Mouse (Mus musculus): ENCODE results near the gene Bahd1. TPM values are rescaled to one million over a fixed set of nuclear protein-coding genes. Genes with fewer than 3 reads are reported as not detected.

The Bahd1 gene
- polyA plus RNA-seq, 1 experiment from 2014 or later: 2.2 TPM

DNA sequence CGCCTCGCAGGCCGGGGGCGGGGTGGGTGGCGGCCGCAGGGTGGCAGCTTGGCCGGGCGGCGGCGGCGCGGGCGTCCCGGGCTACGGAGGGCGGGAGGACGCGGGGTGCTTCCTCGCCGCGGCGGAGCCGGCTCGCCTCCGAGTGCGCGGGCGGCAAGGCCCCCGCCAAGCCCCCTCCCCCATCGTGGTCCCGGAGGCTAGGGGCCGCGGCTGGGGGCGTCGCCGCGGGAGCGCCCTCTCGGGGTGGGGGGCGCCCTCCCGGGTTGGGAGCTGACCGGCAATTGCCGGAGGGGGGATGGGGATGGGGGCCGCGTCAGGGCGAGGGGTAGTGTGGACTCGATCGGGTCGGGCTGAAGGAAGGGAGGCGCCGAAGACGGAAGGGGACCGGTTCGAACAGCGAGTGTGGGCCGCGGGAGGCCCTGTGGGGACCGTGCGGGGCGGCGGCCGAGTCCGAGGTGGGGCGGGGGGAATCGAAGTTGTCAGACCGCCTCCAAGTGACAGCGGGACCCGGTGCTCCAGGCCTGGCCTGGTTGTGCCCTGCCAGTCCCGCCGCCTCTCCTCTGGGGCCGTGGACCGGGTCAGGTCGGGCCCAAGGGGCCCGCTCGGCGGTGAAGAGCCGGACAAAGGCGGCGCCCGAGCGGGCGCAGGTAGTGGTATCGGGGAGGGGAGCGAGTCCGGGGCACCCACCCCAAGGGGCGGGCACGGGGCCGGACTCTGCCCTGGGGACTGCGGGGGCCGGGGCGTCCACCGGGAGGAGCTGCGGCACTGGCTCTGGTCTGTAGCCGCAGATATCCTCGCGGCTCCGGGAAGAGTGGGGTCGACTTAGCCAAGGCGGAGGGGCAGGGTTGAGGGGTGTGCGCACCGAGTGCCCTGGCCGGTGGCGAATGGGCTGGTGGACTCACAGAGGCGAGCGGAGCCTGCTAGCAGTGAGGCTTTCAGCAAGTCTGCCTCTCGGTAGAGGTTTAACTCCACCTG, 2.2 kb downstream of the Bahd1 start:
- no peaks in the 10 kb centered on the region for H3K9me3 ChIP-seq (ENCODE audit: control insufficient read depth, low read length)
- peak overlapping the region; percentile 90 for H3K9ac ChIP-seq (replicated peaks; ENCODE audit: low read depth, low read length)
- no peaks in the 10 kb centered on the region for H3K36me3 ChIP-seq (ENCODE audit: control insufficient read depth, insufficient read depth, low read length)
- peak; percentile 18 for ATAC-seq (ENCODE audit: low read depth)
- H3K4me3 ChIP-seq (ENCODE audit: low read depth, low read length): peak overlapping the region; percentile 90
- H3K27me3 ChIP-seq (ENCODE audit: control insufficient read depth, insufficient read depth, low read length): peaks cover 21% of the 10 kb centered on the region
- H3K27ac ChIP-seq (ENCODE audit: low read depth, low read length): peak overlapping the region; percentile 86
- peak overlapping the region; percentile 99 for H3K4me2 ChIP-seq (ENCODE audit: low read depth, low read length)
- H3K4me1 ChIP-seq (ENCODE audit: control insufficient read depth, insufficient read depth, low read length): peaks cover 26% of the 10 kb centered on the region
- 0% methylated on average over 59 of the region's 106 CpGs for WGBS

DNA sequence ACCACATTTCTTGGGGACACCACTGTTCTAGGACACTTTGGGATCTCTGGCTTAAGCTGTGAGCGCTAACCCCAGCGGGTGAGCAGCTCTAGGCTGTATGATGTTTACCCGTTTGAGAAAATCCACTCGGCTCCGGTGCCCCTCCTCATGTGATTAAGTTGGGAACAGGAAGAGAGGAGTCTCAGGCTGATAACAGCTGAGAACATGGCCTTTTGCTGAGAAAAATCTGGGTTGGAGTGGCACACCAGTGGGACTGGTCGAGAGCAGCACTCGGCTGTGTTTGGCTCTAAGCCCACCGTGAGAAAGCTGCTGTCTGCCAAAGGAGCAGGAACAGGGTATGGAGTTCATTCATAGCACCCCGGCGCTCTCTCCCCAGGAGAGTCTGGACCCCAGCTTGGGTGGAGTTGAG, 3.2 kb downstream of the Bahd1 start:
- Histone ChIP-seq H3K36me3 (ENCODE audit: control insufficient read depth, insufficient read depth, low read length) (no peaks in the 10 kb centered on the region), H3K9ac (replicated peaks; ENCODE audit: low read depth, low read length) (peak overlapping the region; percentile 90), H3K9me3 (ENCODE audit: control insufficient read depth, low read length) (no peaks in the 10 kb centered on the region), H3K4me1 (ENCODE audit: control insufficient read depth, insufficient read depth, low read length) (peaks cover 23% of the 10 kb centered on the region), H3K27me3 (ENCODE audit: control insufficient read depth, insufficient read depth, low read length) (peaks cover 13% of the 10 kb centered on the region), H3K4me3 (ENCODE audit: low read depth, low read length) (peak overlapping the region; percentile 90), H3K27ac (ENCODE audit: low read depth, low read length) (no peak overlapping the region), H3K4me2 (ENCODE audit: low read depth, low read length) (peak overlapping the region; percentile 99)
- ATAC-seq (ENCODE audit: low read depth): no peak
- WGBS: 8% methylated on average over 10 of the region's 10 CpGs

DNA sequence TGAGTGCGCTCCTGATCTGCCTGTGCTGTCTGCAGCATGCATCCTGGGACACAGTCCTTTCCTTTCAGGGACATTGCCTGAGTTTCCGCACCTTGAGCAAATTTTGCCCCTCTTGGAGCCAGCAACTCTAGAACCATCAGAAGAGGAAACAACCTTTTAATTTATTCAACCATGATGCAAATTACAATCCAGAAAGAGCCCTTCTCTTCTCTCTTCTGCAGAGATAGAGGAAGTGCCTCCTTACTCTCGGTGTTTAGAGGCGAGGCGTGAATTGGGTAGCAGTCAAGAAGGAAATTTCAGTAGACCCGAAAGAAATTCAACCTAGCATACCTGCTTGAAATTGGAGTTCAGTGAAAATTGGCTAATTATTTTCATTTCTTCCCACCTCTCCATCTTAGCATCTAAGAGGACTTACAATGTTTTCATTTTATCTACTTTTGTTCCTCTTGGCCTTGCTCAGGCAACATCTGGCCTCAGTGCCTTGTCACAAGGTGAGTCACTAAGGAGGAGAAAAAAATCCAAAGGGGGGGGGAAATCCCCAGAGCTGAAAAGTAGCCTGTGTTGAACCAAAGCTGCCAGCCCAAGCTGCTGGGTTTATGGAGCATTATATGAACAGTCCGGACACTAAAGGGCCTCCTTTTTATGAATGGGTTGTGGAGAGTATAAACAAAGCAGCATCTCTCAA, 5.4 kb downstream of the Bahd1 start:
- Histone ChIP-seq H3K9me3 (ENCODE audit: control insufficient read depth, low read length) (no peaks in the 10 kb centered on the region), H3K27me3 (ENCODE audit: control insufficient read depth, insufficient read depth, low read length) (no peaks in the 10 kb centered on the region), H3K27ac (ENCODE audit: low read depth, low read length) (no peak overlapping the region), H3K4me2 (ENCODE audit: low read depth, low read length) (no peak overlapping the region), H3K9ac (replicated peaks; ENCODE audit: low read depth, low read length) (no peak overlapping the region), H3K4me3 (ENCODE audit: low read depth, low read length) (no peak overlapping the region), H3K36me3 (ENCODE audit: control insufficient read depth, insufficient read depth, low read length) (no peaks in the 10 kb centered on the region), H3K4me1 (ENCODE audit: control insufficient read depth, insufficient read depth, low read length) (peaks cover 17% of the 10 kb centered on the region)
- WGBS: 83% methylated on average over 7 of the region's 7 CpGs
- ATAC-seq (ENCODE audit: low read depth): no peak

DNA sequence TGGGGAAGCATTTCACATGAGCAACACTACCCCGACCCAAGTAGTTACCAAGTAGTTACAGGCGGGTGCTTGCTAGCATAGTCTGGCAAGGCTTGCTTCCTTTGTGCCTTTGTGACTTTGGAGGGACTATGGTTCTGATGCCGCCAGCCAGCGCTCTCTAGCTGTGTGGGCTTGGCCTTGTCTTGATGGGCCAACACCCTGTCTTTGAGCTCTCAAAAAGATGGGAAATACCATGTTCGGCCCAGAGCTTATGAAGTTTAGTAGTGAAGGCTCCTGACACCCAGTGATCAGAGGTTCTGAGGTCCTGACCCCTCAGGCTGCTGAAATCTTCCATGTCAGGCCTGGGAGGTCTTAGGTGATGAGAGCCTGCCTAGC, 5.9 kb downstream of the Bahd1 start:
- no peaks in the 10 kb centered on the region for H3K36me3 ChIP-seq (ENCODE audit: control insufficient read depth, insufficient read depth, low read length)
- 73% methylated on average over 5 of the region's 5 CpGs for WGBS
- H3K4me1 ChIP-seq (ENCODE audit: control insufficient read depth, insufficient read depth, low read length): peaks cover 17% of the 10 kb centered on the region
- no peak for ATAC-seq (ENCODE audit: low read depth)
- H3K4me2 ChIP-seq (ENCODE audit: low read depth, low read length): no peak overlapping the region
- H3K9me3 ChIP-seq (ENCODE audit: control insufficient read depth, low read length): no peaks in the 10 kb centered on the region
- no peaks in the 10 kb centered on the region for H3K27me3 ChIP-seq (ENCODE audit: control insufficient read depth, insufficient read depth, low read length)
- H3K9ac ChIP-seq (replicated peaks; ENCODE audit: low read depth, low read length): no peak overlapping the region
- no peak overlapping the region for H3K27ac ChIP-seq (ENCODE audit: low read depth, low read length)
- H3K4me3 ChIP-seq (ENCODE audit: low read depth, low read length): no peak overlapping the region

DNA sequence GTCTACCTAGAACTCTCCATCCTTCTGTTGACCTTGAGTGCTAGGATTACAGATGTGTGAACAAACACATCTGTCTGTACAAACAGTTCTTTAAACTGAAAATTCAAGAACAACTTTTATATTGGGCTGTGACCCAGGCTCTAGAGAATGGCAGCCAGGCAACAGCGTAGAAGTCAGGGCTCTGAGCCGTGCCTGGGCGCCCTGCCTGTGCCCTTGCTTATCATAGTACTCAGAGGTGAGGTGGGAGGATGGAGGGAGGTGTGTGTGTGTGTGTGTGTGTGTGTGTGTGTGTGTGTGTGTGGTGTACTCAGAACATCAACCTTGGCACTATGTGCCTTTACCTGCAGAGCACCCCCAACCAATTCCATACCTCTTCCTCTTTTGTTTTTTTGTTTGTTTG, 7.6 kb downstream of the Bahd1 start:
- ATAC-seq (ENCODE audit: low read depth): no peak
- Histone ChIP-seq H3K36me3 (ENCODE audit: control insufficient read depth, insufficient read depth, low read length) (no peaks in the 10 kb centered on the region), H3K27me3 (ENCODE audit: control insufficient read depth, insufficient read depth, low read length) (no peaks in the 10 kb centered on the region), H3K9me3 (ENCODE audit: control insufficient read depth, low read length) (no peaks in the 10 kb centered on the region), H3K27ac (ENCODE audit: low read depth, low read length) (no peak overlapping the region), H3K4me2 (ENCODE audit: low read depth, low read length) (no peak overlapping the region), H3K4me3 (ENCODE audit: low read depth, low read length) (no peak overlapping the region), H3K9ac (replicated peaks; ENCODE audit: low read depth, low read length) (no peak overlapping the region), H3K4me1 (ENCODE audit: control insufficient read depth, insufficient read depth, low read length) (peaks cover 17% of the 10 kb centered on the region)
- 91% methylated on average over 3 of the region's 3 CpGs for WGBS

DNA sequence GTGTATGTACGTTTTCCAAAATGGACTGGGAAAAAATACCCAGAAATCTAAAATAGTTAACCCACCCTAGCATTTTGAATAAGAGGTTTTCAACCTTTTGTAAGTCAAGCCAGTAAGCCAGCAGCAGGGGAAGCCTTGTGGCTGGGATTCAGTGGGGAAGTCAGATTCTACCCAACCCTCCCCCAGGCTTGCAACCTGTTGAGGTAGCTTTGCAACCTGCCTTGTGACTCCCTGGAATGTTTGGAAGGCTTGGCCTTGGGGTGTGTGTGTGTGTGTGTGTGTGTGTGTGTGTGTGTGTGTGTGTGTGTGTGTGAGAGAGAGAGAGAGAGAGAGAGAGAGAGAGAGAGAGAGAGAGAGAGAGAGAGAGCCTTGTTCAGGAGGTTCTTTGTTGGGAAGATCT, 9.0 kb downstream of the Bahd1 start:
- Histone ChIP-seq H3K4me3 (ENCODE audit: low read depth, low read length) (no peak overlapping the region), H3K9ac (replicated peaks; ENCODE audit: low read depth, low read length) (no peak overlapping the region), H3K9me3 (ENCODE audit: control insufficient read depth, low read length) (no peaks in the 10 kb centered on the region), H3K27ac (ENCODE audit: low read depth, low read length) (no peak overlapping the region), H3K36me3 (ENCODE audit: control insufficient read depth, insufficient read depth, low read length) (no peaks in the 10 kb centered on the region), H3K27me3 (ENCODE audit: control insufficient read depth, insufficient read depth, low read length) (no peaks in the 10 kb centered on the region), H3K4me1 (ENCODE audit: control insufficient read depth, insufficient read depth, low read length) (peaks cover 12% of the 10 kb centered on the region; the same call in 1 of the 2 replicates), H3K4me2 (ENCODE audit: low read depth, low read length) (no peak overlapping the region)
- 77% methylated on average over 1 of the region's 1 CpGs for WGBS
- no peak for ATAC-seq (ENCODE audit: low read depth)

DNA sequence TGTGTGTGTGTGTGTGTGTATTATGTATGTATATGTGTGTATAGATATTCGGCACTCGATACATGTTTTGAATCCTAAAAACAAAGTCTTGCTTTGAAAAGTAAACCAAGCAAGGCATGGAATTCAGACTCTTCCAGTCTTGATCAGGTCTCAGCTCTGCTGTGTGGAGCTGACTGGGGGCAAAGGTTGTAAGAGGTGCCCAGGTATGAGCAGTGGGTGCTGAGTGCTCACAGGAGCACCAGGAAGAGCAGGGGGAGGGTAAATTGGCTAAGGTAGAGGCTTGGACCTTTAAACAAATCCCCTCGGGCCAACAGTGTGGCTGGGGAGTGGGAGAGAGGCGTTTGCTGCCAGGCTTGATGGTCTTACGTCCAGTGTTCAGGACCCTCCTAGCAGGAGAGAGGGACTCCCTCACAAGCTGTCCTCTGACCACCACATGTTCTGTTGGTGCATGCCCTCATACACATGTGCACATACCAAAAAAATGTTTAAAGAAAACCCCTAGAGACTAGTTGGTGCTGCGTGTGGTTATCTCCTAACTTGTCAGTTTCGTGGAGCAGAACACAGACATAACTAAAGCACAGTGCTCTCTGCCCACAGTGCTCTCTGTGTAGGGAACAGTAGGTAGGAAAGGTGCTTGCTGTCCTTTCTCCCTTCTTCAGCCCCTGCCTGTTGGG, 10.6 kb downstream of the Bahd1 start:
- Histone ChIP-seq H3K27me3 (ENCODE audit: control insufficient read depth, insufficient read depth, low read length) (no peaks in the 10 kb centered on the region), H3K4me2 (ENCODE audit: low read depth, low read length) (no peak overlapping the region), H3K9ac (replicated peaks; ENCODE audit: low read depth, low read length) (no peak overlapping the region), H3K4me1 (ENCODE audit: control insufficient read depth, insufficient read depth, low read length) (peaks cover 6% of the 10 kb centered on the region; the same call in 1 of the 2 replicates), H3K9me3 (ENCODE audit: control insufficient read depth, low read length) (no peaks in the 10 kb centered on the region), H3K36me3 (ENCODE audit: control insufficient read depth, insufficient read depth, low read length) (no peaks in the 10 kb centered on the region), H3K27ac (ENCODE audit: low read depth, low read length) (no peak overlapping the region), H3K4me3 (ENCODE audit: low read depth, low read length) (no peak overlapping the region)
- no peak for ATAC-seq (ENCODE audit: low read depth)
- WGBS: 79% methylated on average over 7 of the region's 7 CpGs

DNA sequence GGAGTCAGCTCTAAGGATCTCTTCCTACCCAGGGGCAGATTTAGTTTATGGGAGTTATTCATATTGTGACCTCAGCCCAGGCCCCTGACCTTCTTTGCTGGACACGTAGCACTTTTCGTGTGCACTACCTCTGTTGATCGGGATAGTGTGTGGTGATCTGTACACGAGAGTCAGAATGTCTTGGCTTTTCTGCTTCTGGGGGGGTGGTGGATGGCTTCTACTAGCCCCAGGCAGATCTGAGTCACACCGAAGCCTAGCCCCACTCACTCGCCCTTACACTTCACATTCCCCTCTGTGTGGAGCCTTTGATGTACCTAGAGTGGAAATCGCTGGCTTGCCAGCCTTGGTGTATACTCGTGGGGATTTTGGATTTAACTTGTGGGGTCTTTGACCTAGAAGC, 12.5 kb downstream of the Bahd1 start:
- ATAC-seq (ENCODE audit: low read depth): no peak
- Histone ChIP-seq H3K27me3 (ENCODE audit: control insufficient read depth, insufficient read depth, low read length) (no peaks in the 10 kb centered on the region), H3K4me2 (ENCODE audit: low read depth, low read length) (no peak overlapping the region), H3K9ac (replicated peaks; ENCODE audit: low read depth, low read length) (no peak overlapping the region), H3K4me3 (ENCODE audit: low read depth, low read length) (no peak overlapping the region), H3K9me3 (ENCODE audit: control insufficient read depth, low read length) (no peaks in the 10 kb centered on the region), H3K4me1 (ENCODE audit: control insufficient read depth, insufficient read depth, low read length) (peaks cover 6% of the 10 kb centered on the region; the same call in 1 of the 2 replicates), H3K27ac (ENCODE audit: low read depth, low read length) (no peak overlapping the region), H3K36me3 (ENCODE audit: control insufficient read depth, insufficient read depth, low read length) (0 out of 2 replicates have a peak, but pooled peaks cover 4% of the 10 kb centered on the region)
- WGBS: 70% methylated on average over 8 of the region's 8 CpGs
